ENCODE assay signal across 10 mouse cellular contexts in the genomic region with DNA sequence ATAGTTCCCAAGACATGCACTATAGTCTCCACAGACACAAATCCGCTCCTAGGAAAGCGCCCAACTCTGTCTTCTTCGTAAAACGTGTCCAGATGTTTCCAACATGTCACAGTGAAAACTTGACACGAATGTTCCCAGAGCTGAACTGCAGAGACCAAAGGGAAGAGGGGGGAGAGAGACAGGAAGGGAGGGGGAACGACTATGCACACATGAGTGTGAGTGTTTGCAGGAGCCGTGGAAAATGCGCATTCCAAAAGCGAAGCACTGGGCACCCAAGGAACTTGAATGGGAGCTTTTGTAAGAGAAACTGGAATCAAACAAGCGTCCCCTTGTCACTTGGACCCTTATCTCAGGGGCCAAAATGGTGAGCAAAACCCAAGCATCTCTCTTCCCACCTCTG.
A peak's percentile ranks its signal among the peaks of the same experiment; 100 is the strongest.
DNase-seq lines count a peak whose midpoint lies in the region; ATAC-seq lines count a peak whose summit lies in the region.
"Had no signal": no experiment of that assay in that cellular context is flagged by ENCODE, and none has a peak within 500 bp of the region (broad histone marks: within the 10 kb centered on the region; RNA-seq: fewer than 3 reads in every experiment).

No protein-coding gene starts in this region.

- peak; percentile 18 for DNase-seq in midbrain, embryonic 14.5 days
- peak; percentile 90 for DNase-seq in heart, embryonic 10.5 days (ENCODE audit: low spot score)
- no peak for DNase-seq in thymus, postnatal 0 days (ENCODE audit: low spot score)
- DNase-seq in layer of hippocampus, postnatal 25 days (ENCODE audit: extremely low spot score in 1 of 2, low spot score in 1 of 2) = no peak
- no peak for DNase-seq in MN1 (ENCODE audit: low spot score)

- H3K9ac ChIP-seq in midbrain, embryonic 14.5 days (replicated peaks; ENCODE audit: low read length) = no peak overlapping the region
- no peak overlapping the region for H3K9ac ChIP-seq in midbrain, embryonic 13.5 days (replicated peaks)
- no peak overlapping the region for H3K9ac ChIP-seq in hindbrain, embryonic 13.5 days
- no peak overlapping the region for H3K9ac ChIP-seq in neural tube, embryonic 13.5 days

- no peak overlapping the region for H3K4me3 ChIP-seq in midbrain, embryonic 14.5 days (replicated peaks; ENCODE audit: low read depth, low read length)
- no peak overlapping the region for H3K4me3 ChIP-seq in midbrain, embryonic 13.5 days (replicated peaks)
- H3K4me3 ChIP-seq in heart, embryonic 10.5 days = 0 out of 2 replicates have a peak overlapping the region, but pooled peaks have one; percentile 29
- no peak overlapping the region for H3K4me3 ChIP-seq in hindbrain, embryonic 13.5 days
- H3K4me3 ChIP-seq in neural tube, embryonic 13.5 days = no peak overlapping the region
- H3K4me3 ChIP-seq: megakaryocyte, embryonic 14.5 days had no signal

- no peak for ATAC-seq in midbrain, embryonic 14.5 days (ENCODE audit: low FRiP score, low TSS enrichment)
- no peak for ATAC-seq in midbrain, embryonic 13.5 days
- ATAC-seq in hindbrain, embryonic 13.5 days (ENCODE audit: low FRiP score) = no peak
- no peak for ATAC-seq in neural tube, embryonic 13.5 days (ENCODE audit: low read depth)
- ATAC-seq: inflammation-experienced regulatory T-cells, adult 6 months had no signal

- H3K27me3 ChIP-seq in midbrain, embryonic 14.5 days (ENCODE audit: control insufficient read depth, insufficient read depth, low read length) = no peaks in the 10 kb centered on the region
- H3K27me3 ChIP-seq in midbrain, embryonic 13.5 days = no peaks in the 10 kb centered on the region
- H3K27me3 ChIP-seq in heart, embryonic 10.5 days (ENCODE audit: insufficient read depth, poor library complexity, severe bottlenecking) = no peaks in the 10 kb centered on the region
- H3K27me3 ChIP-seq in hindbrain, embryonic 13.5 days = no peaks in the 10 kb centered on the region
- H3K27me3 ChIP-seq in neural tube, embryonic 13.5 days = no peaks in the 10 kb centered on the region
- H3K27me3 ChIP-seq: megakaryocyte, embryonic 14.5 days had no signal

- 45% methylated on average over 10 of the region's 10 CpGs for WGBS in midbrain, embryonic 14.5 days
- WGBS in midbrain, embryonic 13.5 days = 57% methylated on average over 10 of the region's 10 CpGs
- WGBS in heart, embryonic 10.5 days = 19% methylated on average over 10 of the region's 10 CpGs
- 41% methylated on average over 10 of the region's 10 CpGs for WGBS in hindbrain, embryonic 13.5 days
- WGBS in neural tube, embryonic 13.5 days = 39% methylated on average over 10 of the region's 10 CpGs

- H3K4me2 ChIP-seq in midbrain, embryonic 14.5 days (ENCODE audit: low read length) = no peak overlapping the region
- no peak overlapping the region for H3K4me2 ChIP-seq in midbrain, embryonic 13.5 days (replicated peaks)
- peak overlapping the region; percentile 2; the same call in 1 of the 2 replicates for H3K4me2 ChIP-seq in hindbrain, embryonic 13.5 days
- H3K4me2 ChIP-seq in neural tube, embryonic 13.5 days = no peak overlapping the region

- H3K27ac ChIP-seq in midbrain, embryonic 14.5 days (replicated peaks; ENCODE audit: low read depth, low read length) = no peak overlapping the region
- no peak overlapping the region for H3K27ac ChIP-seq in midbrain, embryonic 13.5 days
- H3K27ac ChIP-seq in heart, embryonic 10.5 days = peak overlapping the region; percentile 52; the same call in 1 of the 2 replicates
- peak overlapping the region; percentile 32; the same call in 1 of the 2 replicates for H3K27ac ChIP-seq in hindbrain, embryonic 13.5 days
- H3K27ac ChIP-seq in neural tube, embryonic 13.5 days (replicated peaks) = 0 out of 2 replicates have a peak overlapping the region, but pooled peaks have one; percentile 18

- no peaks in the 10 kb centered on the region for H3K36me3 ChIP-seq in midbrain, embryonic 14.5 days (ENCODE audit: control insufficient read depth, insufficient read depth, low read length)
- no peaks in the 10 kb centered on the region for H3K36me3 ChIP-seq in midbrain, embryonic 13.5 days
- no peaks in the 10 kb centered on the region for H3K36me3 ChIP-seq in heart, embryonic 10.5 days
- H3K36me3 ChIP-seq in hindbrain, embryonic 13.5 days = no peaks in the 10 kb centered on the region
- H3K36me3 ChIP-seq in neural tube, embryonic 13.5 days = no peaks in the 10 kb centered on the region

- peaks cover 7% of the 10 kb centered on the region; the same call in 1 of the 2 replicates for H3K4me1 ChIP-seq in midbrain, embryonic 14.5 days (ENCODE audit: control insufficient read depth, insufficient read depth, low read length)
- peaks cover 17% of the 10 kb centered on the region for H3K4me1 ChIP-seq in midbrain, embryonic 13.5 days (replicated peaks)
- peaks cover 16% of the 10 kb centered on the region for H3K4me1 ChIP-seq in heart, embryonic 10.5 days
- peaks cover 22% of the 10 kb centered on the region for H3K4me1 ChIP-seq in hindbrain, embryonic 13.5 days (replicated peaks)
- peaks cover 24% of the 10 kb centered on the region for H3K4me1 ChIP-seq in neural tube, embryonic 13.5 days (replicated peaks)

- H3K9me3 ChIP-seq in midbrain, embryonic 14.5 days (ENCODE audit: control insufficient read depth, low read length) = no peaks in the 10 kb centered on the region
- H3K9me3 ChIP-seq in midbrain, embryonic 13.5 days = no peaks in the 10 kb centered on the region
- H3K9me3 ChIP-seq in heart, embryonic 10.5 days = no peaks in the 10 kb centered on the region
- no peaks in the 10 kb centered on the region for H3K9me3 ChIP-seq in hindbrain, embryonic 13.5 days
- no peaks in the 10 kb centered on the region for H3K9me3 ChIP-seq in neural tube, embryonic 13.5 days

Comparison
In these comparisons a context has a peak if more than half of its experiments do, and no peak if none do; other contexts are left out.
1. DNase-seq: peak in midbrain, embryonic 14.5 days (single experiment) and heart, embryonic 10.5 days (single experiment); none in thymus, postnatal 0 days (single experiment), layer of hippocampus, postnatal 25 days (0 of 2) and MN1 (single experiment).
2. H3K27ac ChIP-seq: peak in heart, embryonic 10.5 days (single experiment), hindbrain, embryonic 13.5 days (single experiment) and neural tube, embryonic 13.5 days (single experiment); none in midbrain, embryonic 14.5 days (single experiment) and midbrain, embryonic 13.5 days (single experiment).